Mouse (Mus musculus): ENCODE data around the gene Sh3bgrl3.

- TF ChIP-seq POLR2A (IDR thresholded peaks at IDR 0.05; ENCODE audit: low read depth, low read length) (no peak), ZC3H11A (IDR thresholded peaks at IDR 0.05; ENCODE audit: low read depth, low read length) (no peak), MAX (IDR thresholded peaks at IDR 0.05; ENCODE audit: low read length) (no peak), CTCF (conservative IDR thresholded peaks at IDR 0.05 in 1 of 2, IDR thresholded peaks at IDR 0.05 in 1 of 2; ENCODE audit: low read depth in 2 of 2, low read length in 2 of 2) (no peak), USF1 (IDR thresholded peaks at IDR 0.05; ENCODE audit: low read depth, low read length) (no peak), TCF12 (IDR thresholded peaks at IDR 0.05; ENCODE audit: low read depth, low read length) (no peak), RAD21 (IDR thresholded peaks at IDR 0.05; ENCODE audit: low read depth, low read length) (no peak), BHLHE40 (IDR thresholded peaks at IDR 0.05; ENCODE audit: low read depth, low read length) (no peak), USF2 (conservative IDR thresholded peaks at IDR 0.05; ENCODE audit: low read depth, low read length) (no peak), EP300 (IDR thresholded peaks at IDR 0.05; ENCODE audit: low read length) (no peak), ZMIZ1 (IDR thresholded peaks at IDR 0.05; ENCODE audit: low read depth, low read length) (no peak), CHD2 (IDR thresholded peaks at IDR 0.05; ENCODE audit: low read length) (no peak)
These were observed 3.5 kb upstream of the Sh3bgrl3 start for GRCm38 (mm10) chr4:134132117-134132516.

Data from CH12.LX (cell line).